Mouse (Mus musculus) midbrain, embryonic 15.5 days (tissue): ENCODE data around the gene Rnf216. TPM values are rescaled to one million over a fixed set of nuclear protein-coding genes. Genes with fewer than 3 reads are reported as not detected.

Experiments
- ATAC-seq: fragments of 200-750 bp; cut with Nextera tagmentation; replicated peaks from 2 replicates; pipeline ENCODE4 v1.8.0; 2017; ENCODE audit warnings: moderate TSS enrichment
- H3K27ac ChIP-seq: fragments of 300-500 bp; sonication (generic); 2 replicates; pipeline ENCODE4 v1.5.1; 2015; ENCODE audit warnings: mild to moderate bottlenecking, inconsistent platforms
- H3K27me3 ChIP-seq: fragments of 300-500 bp; sonication (generic); replicated peaks from 2 replicates; pipeline ENCODE4 v1.6.1; 2015; ENCODE audit warnings: inconsistent platforms
- H3K36me3 ChIP-seq: fragments of 300-500 bp; sonication (generic); replicated peaks from 2 replicates; pipeline ENCODE4 v1.6.1; 2015; ENCODE audit warnings: inconsistent platforms
- H3K4me1 ChIP-seq: fragments of 300-500 bp; sonication (generic); 2 replicates; pipeline ENCODE4 v1.6.1; 2015; ENCODE audit warnings: inconsistent platforms
- H3K4me2 ChIP-seq: fragments of 300-500 bp; sonication (generic); 2 replicates; pipeline ENCODE4 v1.6.1; 2015; ENCODE audit warnings: inconsistent platforms, mild to moderate bottlenecking, moderate library complexity
- H3K4me3 ChIP-seq: fragments of 300-500 bp; sonication (generic); 2 replicates; pipeline ENCODE4 v1.5.1; 2015; ENCODE audit warnings: mild to moderate bottlenecking, inconsistent platforms
- H3K9ac ChIP-seq: fragments of 300-500 bp; sonication (generic); 2 replicates; pipeline ENCODE4 v1.6.1; 2015; ENCODE audit warnings: mild to moderate bottlenecking, inconsistent platforms
- H3K9me3 ChIP-seq: fragments of 300-500 bp; sonication (generic); 2 replicates; pipeline ENCODE4 v1.6.1; 2016; ENCODE audit warnings: inconsistent platforms
- WGBS: fragments of 180-500 bp; shearing (Covaris S2); methylation state at CpG from one replicate; pipeline ENCODE4 v1.1.7; 2015; ENCODE audit warnings: mixed read lengths; 5-methylcytosine and 5-hydroxymethylcytosine counted together
- polyA plus RNA-seq: library from polyadenylated mRNA; unstranded; fragments of >200 nt; fragmentation: Nextera tagmentation; extraction: Ambion mirVana; gene quantifications from 2 replicates; pipeline ENCODE4 v1.2.1, GENCODE M21; 2015

Rnf216 gene
- polyA plus RNA-seq, 1 experiment from 2014 or later = 33.6 TPM

DNA sequence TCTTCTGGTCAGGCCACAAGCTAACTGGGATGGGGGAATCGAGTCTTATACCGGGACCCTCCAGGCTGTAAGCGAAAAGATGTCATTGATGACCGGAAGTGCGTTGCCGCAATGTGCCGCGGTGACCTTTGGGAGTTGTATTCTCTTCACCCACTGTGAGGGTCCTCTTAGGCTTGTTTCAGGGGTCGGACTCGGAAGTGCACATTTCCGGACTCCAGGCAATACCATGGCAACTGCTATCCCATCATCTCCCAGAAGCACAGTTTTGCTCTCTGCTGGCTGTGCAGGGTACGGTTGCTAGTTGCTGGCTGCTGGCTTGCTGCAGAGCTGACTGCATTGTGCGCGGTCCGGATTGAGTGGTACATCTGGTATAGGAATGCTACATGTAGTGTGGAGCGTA, 16.3 kb upstream of the Rnf216 start:
- Histone ChIP-seq H3K36me3 (no peaks in the 10 kb centered on the region), H3K4me1 (peaks cover 15% of the 10 kb centered on the region), H3K27ac (no peak overlapping the region), H3K4me3 (no peak overlapping the region), H3K9ac (no peak overlapping the region), H3K9me3 (no peaks in the 10 kb centered on the region), H3K27me3 (no peaks in the 10 kb centered on the region), H3K4me2 (no peak overlapping the region)
- 87% methylated on average over 16 of the region's 16 CpGs for WGBS
- no peak for ATAC-seq

DNA sequence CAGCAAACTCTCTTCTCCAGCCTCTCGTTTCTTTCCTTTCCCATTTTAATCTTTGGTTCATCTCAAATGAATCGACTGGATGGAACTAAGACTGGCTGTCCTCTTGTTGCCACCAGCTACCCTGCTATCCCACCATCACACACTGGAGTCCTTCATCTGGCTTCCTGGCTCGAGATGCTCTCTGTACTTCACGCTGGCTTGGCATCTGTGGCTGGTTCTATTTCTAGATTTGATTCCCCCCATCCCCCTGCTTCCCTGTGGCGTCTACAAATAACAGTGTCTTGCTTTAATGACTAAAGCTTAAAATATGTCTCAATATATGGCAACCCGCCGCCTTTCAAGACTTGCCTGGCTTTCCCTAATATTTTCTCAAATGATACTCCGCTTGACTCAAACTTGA, 15.0 kb upstream of the Rnf216 start:
- no peaks in the 10 kb centered on the region for H3K27me3 ChIP-seq
- no peak overlapping the region for H3K4me3 ChIP-seq
- no peaks in the 10 kb centered on the region for H3K9me3 ChIP-seq
- no peak for ATAC-seq
- H3K36me3 ChIP-seq = no peaks in the 10 kb centered on the region
- peaks cover 15% of the 10 kb centered on the region for H3K4me1 ChIP-seq
- H3K4me2 ChIP-seq = no peak overlapping the region
- WGBS = 85% methylated on average over 8 of the region's 8 CpGs
- H3K27ac ChIP-seq = no peak overlapping the region
- no peak overlapping the region for H3K9ac ChIP-seq

DNA sequence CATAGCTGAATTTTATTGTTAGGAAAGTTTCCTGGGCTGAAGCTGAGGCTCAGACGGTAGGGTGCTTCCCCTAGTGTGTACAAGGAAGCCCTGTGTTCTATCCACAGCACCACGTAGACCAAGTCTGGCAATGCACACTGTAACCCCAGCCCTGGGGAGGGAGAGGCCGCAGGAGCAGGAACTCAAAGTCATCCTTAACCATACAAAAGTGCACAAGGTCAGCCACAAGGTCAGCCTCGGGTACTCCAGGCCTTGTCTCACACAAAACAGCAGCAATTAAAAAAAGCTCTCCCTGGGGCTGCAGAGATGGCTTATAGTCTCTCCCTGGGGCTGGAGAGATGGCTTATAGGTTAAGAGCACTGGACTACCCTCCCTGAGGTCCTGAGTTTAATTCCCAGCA, 14.1 kb upstream of the Rnf216 start:
- H3K4me2 ChIP-seq = no peak overlapping the region
- WGBS = 75% methylated on average over 4 of the region's 4 CpGs
- H3K9me3 ChIP-seq = no peaks in the 10 kb centered on the region
- peaks cover 15% of the 10 kb centered on the region for H3K4me1 ChIP-seq
- no peaks in the 10 kb centered on the region for H3K36me3 ChIP-seq
- H3K9ac ChIP-seq = no peak overlapping the region
- no peak overlapping the region for H3K27ac ChIP-seq
- no peak overlapping the region for H3K4me3 ChIP-seq
- no peaks in the 10 kb centered on the region for H3K27me3 ChIP-seq
- no peak for ATAC-seq

DNA sequence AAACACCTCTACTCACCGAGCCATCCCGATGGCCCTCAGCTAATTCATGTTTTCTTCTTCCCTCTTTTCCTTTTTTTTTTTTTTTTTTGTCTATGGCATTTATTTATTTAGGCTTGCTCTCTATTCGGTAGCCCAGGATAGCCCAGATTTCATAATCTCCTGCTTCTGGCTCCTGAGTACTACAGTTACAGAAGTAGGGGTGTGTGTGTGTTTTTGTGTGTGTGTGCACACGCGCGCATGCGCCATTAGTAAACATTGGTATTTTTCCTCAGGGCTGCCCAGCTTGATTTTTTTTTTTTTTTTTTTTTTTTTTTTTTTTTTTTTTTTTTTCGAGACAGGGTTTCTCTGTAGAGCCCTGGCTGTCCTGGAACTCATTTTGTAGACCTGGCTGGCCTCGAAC, 13.3 kb upstream of the Rnf216 start:
- H3K27me3 ChIP-seq = no peaks in the 10 kb centered on the region
- no peaks in the 10 kb centered on the region for H3K36me3 ChIP-seq
- ATAC-seq = no peak
- 80% methylated on average over 9 of the region's 9 CpGs for WGBS
- H3K4me2 ChIP-seq = no peak overlapping the region
- H3K9me3 ChIP-seq = no peaks in the 10 kb centered on the region
- H3K27ac ChIP-seq = peak overlapping the region; percentile 87
- no peak overlapping the region for H3K4me3 ChIP-seq
- H3K9ac ChIP-seq = no peak overlapping the region
- peaks cover 15% of the 10 kb centered on the region for H3K4me1 ChIP-seq

DNA sequence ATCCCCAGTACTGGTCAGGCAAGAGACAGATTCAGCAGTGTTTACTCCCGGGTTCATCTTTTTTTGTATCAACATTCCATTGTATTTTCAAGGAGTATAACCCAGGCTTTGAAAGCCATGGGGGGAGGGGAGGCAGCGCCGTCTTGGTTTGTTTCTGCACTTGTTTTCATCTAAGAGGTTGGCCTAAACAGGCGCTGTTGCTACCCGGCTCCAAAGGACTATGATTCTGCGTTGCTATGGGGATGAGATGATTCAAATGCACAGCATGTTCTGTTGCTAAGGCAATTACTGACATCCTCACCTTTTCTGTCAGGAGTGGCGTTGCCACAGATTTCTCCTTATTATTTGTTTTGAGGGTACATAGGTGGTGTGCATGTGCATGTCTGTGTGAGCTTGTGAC, 12.8 kb upstream of the Rnf216 start:
- Histone ChIP-seq H3K9ac (no peak overlapping the region), H3K27me3 (no peaks in the 10 kb centered on the region), H3K9me3 (no peaks in the 10 kb centered on the region), H3K4me1 (peaks cover 15% of the 10 kb centered on the region), H3K27ac (peak overlapping the region; percentile 87), H3K4me3 (no peak overlapping the region), H3K36me3 (no peaks in the 10 kb centered on the region), H3K4me2 (no peak overlapping the region)
- WGBS = 16% methylated on average over 7 of the region's 7 CpGs
- peak; percentile 90 for ATAC-seq

DNA sequence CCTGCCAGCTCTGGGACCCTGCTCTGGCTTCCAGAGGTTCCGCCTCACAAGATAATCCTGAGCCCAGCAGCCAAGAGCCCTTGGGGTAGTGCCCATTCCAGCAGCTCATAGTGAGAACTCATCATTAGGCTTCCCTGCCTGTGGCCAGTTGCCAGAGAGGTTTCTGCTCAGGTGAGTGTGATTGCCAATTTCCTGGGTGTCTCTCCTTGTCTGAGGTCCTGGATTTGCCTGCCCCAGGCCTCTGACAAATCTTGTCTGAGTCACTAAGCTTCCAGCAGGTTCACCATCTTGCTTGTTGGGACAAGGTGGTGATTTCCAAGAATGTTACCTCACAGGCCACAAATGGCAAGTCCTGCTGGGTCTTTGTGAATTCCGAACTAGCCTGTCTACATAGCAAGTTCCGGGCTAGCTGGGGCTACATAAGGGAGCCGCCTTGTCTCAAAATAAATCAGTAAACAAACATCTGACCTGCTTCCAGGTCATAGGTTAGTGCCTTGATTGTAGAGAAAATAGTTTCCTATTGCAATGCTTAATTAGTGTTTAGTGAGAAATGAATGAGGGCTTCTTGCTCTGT, 12.1 kb upstream of the Rnf216 start:
- H3K9ac ChIP-seq = no peak overlapping the region
- no peaks in the 10 kb centered on the region for H3K9me3 ChIP-seq
- no peaks in the 10 kb centered on the region for H3K27me3 ChIP-seq
- no peak overlapping the region for H3K4me2 ChIP-seq
- ATAC-seq = no peak
- WGBS = 76% methylated on average over 4 of the region's 4 CpGs
- peak overlapping the region; percentile 87 for H3K27ac ChIP-seq
- peaks cover 15% of the 10 kb centered on the region for H3K4me1 ChIP-seq
- no peaks in the 10 kb centered on the region for H3K36me3 ChIP-seq
- no peak overlapping the region for H3K4me3 ChIP-seq

DNA sequence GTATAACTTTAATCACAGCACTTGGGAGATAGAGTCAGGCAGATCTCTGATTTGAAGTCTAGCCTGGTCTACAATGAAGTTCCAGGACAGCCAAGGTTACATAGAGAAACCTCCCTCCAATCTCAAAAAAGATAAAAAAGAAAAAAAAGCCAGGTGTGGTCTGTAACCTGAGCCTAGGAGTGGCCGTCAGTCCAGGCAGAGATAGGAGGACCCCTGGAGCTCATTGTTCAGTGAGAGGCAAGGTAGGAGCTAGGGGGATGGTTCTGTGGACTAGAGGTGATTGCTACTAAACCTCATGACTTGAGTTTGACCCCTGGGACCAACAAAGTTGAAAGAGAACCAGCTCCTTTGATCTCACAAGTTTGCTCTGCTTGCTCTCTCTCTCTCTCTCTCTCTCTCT, 9.9 kb upstream of the Rnf216 start:
- Histone ChIP-seq H3K27ac (no peak overlapping the region), H3K9ac (no peak overlapping the region), H3K9me3 (no peaks in the 10 kb centered on the region), H3K4me2 (no peak overlapping the region), H3K4me1 (peaks cover 15% of the 10 kb centered on the region), H3K27me3 (no peaks in the 10 kb centered on the region), H3K36me3 (no peaks in the 10 kb centered on the region), H3K4me3 (no peak overlapping the region)
- WGBS = 35% methylated on average over 1 of the region's 1 CpGs
- ATAC-seq = no peak

DNA sequence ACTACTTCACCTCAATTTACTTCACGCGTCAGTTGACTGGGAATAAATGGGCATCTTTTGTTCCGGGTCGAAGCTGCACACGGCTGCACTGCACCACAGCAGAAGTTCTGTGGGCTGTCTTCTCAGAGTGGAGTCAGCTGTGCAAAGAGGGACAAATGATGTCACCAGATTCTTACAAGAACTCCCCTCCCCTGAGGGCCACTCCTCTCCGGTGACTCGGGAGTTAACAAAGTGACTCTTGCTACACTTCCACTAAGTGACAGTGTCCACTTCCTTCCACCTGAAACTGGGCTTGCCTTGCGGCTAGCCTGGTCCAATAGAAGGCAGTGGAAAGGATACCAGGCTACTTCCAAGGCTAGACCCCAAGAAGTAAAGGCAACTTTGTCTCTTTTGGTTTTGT, 9.3 kb upstream of the Rnf216 start:
- H3K27me3 ChIP-seq = no peaks in the 10 kb centered on the region
- H3K4me1 ChIP-seq = peaks cover 15% of the 10 kb centered on the region

DNA sequence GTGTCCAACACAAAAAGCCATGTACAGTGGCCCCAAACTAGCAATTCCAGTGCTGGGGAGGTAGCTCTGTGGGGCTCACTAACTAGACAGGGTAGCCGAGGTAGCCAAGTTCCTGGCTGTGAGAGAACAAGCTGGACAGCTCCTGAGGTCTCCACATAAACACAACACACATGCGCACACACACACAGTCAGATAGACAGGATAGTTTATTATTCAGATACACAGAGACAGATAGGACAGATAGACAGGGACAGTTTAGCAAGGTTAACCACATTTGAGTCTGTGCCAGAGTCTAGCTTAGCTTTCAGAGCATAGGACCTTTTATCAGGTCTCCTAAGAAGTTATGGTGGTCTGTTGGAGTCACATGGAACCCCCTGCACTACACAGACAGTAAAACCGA, 6.0 kb downstream of the Rnf216 start:
- no peak overlapping the region for H3K4me3 ChIP-seq
- H3K9me3 ChIP-seq = no peaks in the 10 kb centered on the region
- WGBS = 91% methylated on average over 3 of the region's 3 CpGs
- H3K27me3 ChIP-seq = no peaks in the 10 kb centered on the region
- H3K4me1 ChIP-seq = peaks cover 16% of the 10 kb centered on the region
- H3K9ac ChIP-seq = no peak overlapping the region
- ATAC-seq = no peak
- no peaks in the 10 kb centered on the region for H3K36me3 ChIP-seq
- H3K4me2 ChIP-seq = no peak overlapping the region
- H3K27ac ChIP-seq = no peak overlapping the region

More for the DNA sequence above, 9.3 kb upstream of the Rnf216 start:
- Histone ChIP-seq H3K27ac (no peak overlapping the region), H3K4me2 (no peak overlapping the region), H3K36me3 (no peaks in the 10 kb centered on the region), H3K4me3 (no peak overlapping the region), H3K9me3 (no peaks in the 10 kb centered on the region), H3K9ac (no peak overlapping the region)
- 83% methylated on average over 8 of the region's 8 CpGs for WGBS
- no peak for ATAC-seq

DNA sequence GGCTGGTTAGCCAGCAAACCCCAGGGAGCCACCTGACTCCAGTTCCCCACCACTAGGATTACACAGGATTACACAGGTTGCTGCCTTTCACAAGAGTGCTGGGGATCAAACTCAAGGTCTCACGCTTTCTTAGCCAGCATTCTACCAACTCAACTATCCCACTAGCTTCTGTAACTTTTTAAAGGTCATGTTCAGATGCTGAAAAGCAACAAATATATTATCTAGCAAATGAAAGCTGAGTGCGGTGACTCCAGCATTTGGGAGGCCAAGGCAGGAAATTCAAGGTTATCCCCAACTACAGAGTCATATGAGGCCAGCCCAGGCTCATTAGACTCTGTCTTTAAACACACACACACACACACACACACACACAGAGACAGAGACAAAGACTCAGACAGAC, 9.6 kb downstream of the Rnf216 start:
- H3K27me3 ChIP-seq = no peaks in the 10 kb centered on the region
- WGBS = 91% methylated on average over 2 of the region's 2 CpGs
- no peak overlapping the region for H3K9ac ChIP-seq
- no peak for ATAC-seq
- no peak overlapping the region for H3K4me2 ChIP-seq
- H3K36me3 ChIP-seq = no peaks in the 10 kb centered on the region
- H3K27ac ChIP-seq = no peak overlapping the region
- H3K9me3 ChIP-seq = no peaks in the 10 kb centered on the region
- peaks cover 2% of the 10 kb centered on the region; the same call in 1 of the 2 replicates for H3K4me1 ChIP-seq
- H3K4me3 ChIP-seq = no peak overlapping the region

DNA sequence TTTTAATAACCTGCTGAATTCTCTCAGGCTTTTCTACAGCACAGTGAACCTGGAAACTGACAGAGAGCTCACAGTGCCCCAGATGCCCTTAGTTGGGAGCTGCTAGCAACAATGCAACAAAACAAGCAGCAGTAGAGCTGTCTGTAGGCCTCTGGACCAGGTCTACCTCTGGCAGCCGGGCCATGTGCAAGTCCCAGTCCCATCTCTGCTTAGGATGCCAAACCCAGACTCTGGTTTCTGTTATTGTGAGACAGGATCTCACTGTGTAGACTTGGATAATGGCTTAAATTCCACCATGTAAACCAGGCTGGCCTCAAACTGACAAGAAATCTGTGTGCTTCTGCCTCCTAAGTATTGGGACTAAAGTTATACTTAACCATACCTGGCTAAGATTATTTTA, 11.2 kb downstream of the Rnf216 start:
- H3K9ac ChIP-seq = no peak overlapping the region
- H3K27ac ChIP-seq = no peak overlapping the region
- H3K36me3 ChIP-seq = no peaks in the 10 kb centered on the region
- no peak for ATAC-seq
- no peak overlapping the region for H3K4me2 ChIP-seq
- no peak overlapping the region for H3K4me3 ChIP-seq
- WGBS = 88% methylated on average over 1 of the region's 1 CpGs
- no peaks in the 10 kb centered on the region for H3K9me3 ChIP-seq
- H3K4me1 ChIP-seq = no peaks in the 10 kb centered on the region
- no peaks in the 10 kb centered on the region for H3K27me3 ChIP-seq

DNA sequence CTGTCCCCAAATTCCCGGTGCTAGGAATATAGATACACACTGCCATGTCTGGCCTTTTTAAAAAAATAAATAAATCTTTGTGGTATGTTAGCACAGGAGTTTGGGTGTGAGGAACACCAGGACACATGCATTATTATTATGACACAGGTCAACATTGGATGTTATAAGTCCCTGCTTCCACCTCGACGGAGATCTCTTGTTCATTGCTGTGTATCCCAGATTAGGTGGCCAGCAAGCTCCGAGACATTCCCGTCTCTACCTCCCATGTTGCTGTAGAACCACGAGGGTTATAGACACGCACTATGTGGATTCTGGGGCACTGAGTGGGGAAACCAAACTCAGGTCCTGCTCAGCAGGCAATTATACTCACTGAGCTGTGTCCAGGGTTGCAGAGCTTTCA, 17.5 kb downstream of the Rnf216 start:
- Histone ChIP-seq H3K4me3 (no peak overlapping the region), H3K9ac (no peak overlapping the region), H3K27ac (no peak overlapping the region), H3K4me2 (no peak overlapping the region), H3K4me1 (no peaks in the 10 kb centered on the region), H3K36me3 (no peaks in the 10 kb centered on the region; the same call in none of the 2 replicates), H3K27me3 (no peaks in the 10 kb centered on the region), H3K9me3 (no peaks in the 10 kb centered on the region)
- WGBS = 93% methylated on average over 7 of the region's 7 CpGs
- no peak for ATAC-seq

DNA sequence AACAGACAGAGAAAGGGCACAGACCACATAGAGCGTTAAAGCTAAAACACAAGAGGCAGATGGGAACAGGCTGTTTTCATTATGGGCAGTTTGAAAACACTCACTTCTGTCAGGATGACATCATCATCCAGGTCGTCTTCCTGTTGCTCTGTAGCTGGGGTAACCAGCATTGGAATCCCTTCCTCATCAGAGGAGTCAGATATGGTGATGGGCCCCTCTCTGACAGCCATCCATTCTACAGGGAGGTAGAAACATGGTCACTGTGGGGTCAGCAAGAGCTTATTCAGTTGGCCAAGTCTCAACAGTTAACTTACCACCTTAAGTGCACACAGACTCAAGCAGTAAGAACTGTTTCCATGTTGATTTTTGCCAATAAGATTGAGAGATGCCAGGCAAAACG, 19.9 kb downstream of the Rnf216 start:
- H3K9ac ChIP-seq = no peak overlapping the region
- H3K9me3 ChIP-seq = no peaks in the 10 kb centered on the region
- no peak overlapping the region for H3K27ac ChIP-seq
- WGBS = 70% methylated on average over 3 of the region's 3 CpGs
- H3K4me2 ChIP-seq = no peak overlapping the region
- no peak for ATAC-seq
- no peaks in the 10 kb centered on the region; the same call in none of the 2 replicates for H3K36me3 ChIP-seq
- H3K4me1 ChIP-seq = no peaks in the 10 kb centered on the region
- H3K4me3 ChIP-seq = no peak overlapping the region
- H3K27me3 ChIP-seq = no peaks in the 10 kb centered on the region
